Mouse (Mus musculus): Measurements from ENCODE around the gene Rwdd2b. TPM values are rescaled to one million over a fixed set of nuclear protein-coding genes. Genes with fewer than 3 reads are reported as not detected.

Rwdd2b gene
- polyA plus RNA-seq (2012; rRNA removed), result 9.8 and 10.4 TPM in 2 replicates

GRCm38 (mm10) chr16:87440184-87440686 lies at the start of gene Rwdd2b:
Gene Rwdd2b (minus strand): TSS chr16:87440573.
- peak within 1 kb of the TSS; percentile 95 for H3K27ac ChIP-seq (ENCODE audit: insufficient read depth, low read length)
- TF ChIP-seq CTCF (IDR thresholded peaks at IDR 0.05; ENCODE audit: extremely low read depth, insufficient read depth, low read length), result no peak
- peak; percentile 82 for TF ChIP-seq POLR2A (IDR thresholded peaks at IDR 0.05; ENCODE audit: extremely low read depth, insufficient read depth, low read length)
- peaks cover 1% of the 10 kb centered on the region; the same call in 1 of the 2 replicates for H3K4me1 ChIP-seq (ENCODE audit: control insufficient read depth, insufficient read depth, low read length)
- H3K4me3 ChIP-seq (ENCODE audit: insufficient read depth, low read length), result peak within 1 kb of the TSS; percentile 60

GRCm38 (mm10) chr16:87488605-87489004 lies 48.2 kb upstream of the Rwdd2b start:
- H3K4me3 ChIP-seq (ENCODE audit: insufficient read depth, low read length), result no peak overlapping the region
- H3K4me1 ChIP-seq (ENCODE audit: control insufficient read depth, insufficient read depth, low read length), result no peaks in the 10 kb centered on the region
- no peak overlapping the region for H3K27ac ChIP-seq (ENCODE audit: insufficient read depth, low read length)
- no peak for TF ChIP-seq CTCF (IDR thresholded peaks at IDR 0.05; ENCODE audit: extremely low read depth, insufficient read depth, low read length)
- TF ChIP-seq POLR2A (IDR thresholded peaks at IDR 0.05; ENCODE audit: extremely low read depth, insufficient read depth, low read length), result no peak

DNA sequence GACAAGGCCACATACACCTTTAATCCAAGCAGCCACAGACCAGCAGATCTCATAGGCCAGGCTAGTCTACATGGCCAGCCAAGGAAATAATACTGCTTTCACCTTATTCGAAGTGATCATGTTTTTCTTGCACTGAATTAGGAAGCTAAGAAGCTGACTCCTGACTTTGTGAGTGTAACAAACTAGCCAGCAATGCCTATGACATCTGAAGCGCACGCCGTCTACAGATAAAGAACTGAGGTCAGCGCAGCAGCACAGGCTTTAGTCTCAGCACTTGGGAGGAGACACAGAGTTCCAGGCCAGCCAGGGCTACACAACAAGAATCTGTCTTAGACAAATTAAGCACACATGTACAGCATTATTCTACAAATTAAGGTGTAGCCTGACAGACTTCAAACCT lies 46.4 kb upstream of the Rwdd2b start:
- TF ChIP-seq CTCF (IDR thresholded peaks at IDR 0.05; ENCODE audit: extremely low read depth, insufficient read depth, low read length), result no peak
- no peak for TF ChIP-seq POLR2A (IDR thresholded peaks at IDR 0.05; ENCODE audit: extremely low read depth, insufficient read depth, low read length)
- Histone ChIP-seq H3K4me3 (ENCODE audit: insufficient read depth, low read length) (no peak overlapping the region), H3K27ac (ENCODE audit: insufficient read depth, low read length) (no peak overlapping the region), H3K4me1 (ENCODE audit: control insufficient read depth, insufficient read depth, low read length) (no peaks in the 10 kb centered on the region)

DNA sequence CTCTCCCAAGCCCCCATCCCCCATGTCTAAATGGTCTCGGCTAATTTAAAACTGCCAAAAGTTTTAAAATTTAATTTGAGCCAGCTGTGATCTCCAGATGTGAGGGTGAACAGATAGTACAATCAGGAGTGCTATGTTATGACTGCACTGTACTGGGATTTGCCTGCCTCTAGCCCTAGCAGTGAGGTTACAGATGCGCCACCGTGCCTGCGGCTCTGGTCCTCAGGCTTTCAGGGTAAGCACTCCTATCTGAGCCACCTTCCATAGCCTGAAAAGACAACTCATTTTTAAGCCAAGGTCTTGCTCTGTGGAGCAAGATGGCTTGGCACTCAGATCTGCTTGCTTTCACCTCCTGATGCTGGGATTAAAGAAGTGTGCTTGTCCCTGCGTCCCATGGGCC lies 44.0 kb upstream of the Rwdd2b start:
- TF ChIP-seq CTCF (IDR thresholded peaks at IDR 0.05; ENCODE audit: extremely low read depth, insufficient read depth, low read length), result no peak
- TF ChIP-seq POLR2A (IDR thresholded peaks at IDR 0.05; ENCODE audit: extremely low read depth, insufficient read depth, low read length), result no peak
- Histone ChIP-seq H3K4me1 (ENCODE audit: control insufficient read depth, insufficient read depth, low read length) (no peaks in the 10 kb centered on the region), H3K4me3 (ENCODE audit: insufficient read depth, low read length) (no peak overlapping the region), H3K27ac (ENCODE audit: insufficient read depth, low read length) (no peak overlapping the region)

DNA sequence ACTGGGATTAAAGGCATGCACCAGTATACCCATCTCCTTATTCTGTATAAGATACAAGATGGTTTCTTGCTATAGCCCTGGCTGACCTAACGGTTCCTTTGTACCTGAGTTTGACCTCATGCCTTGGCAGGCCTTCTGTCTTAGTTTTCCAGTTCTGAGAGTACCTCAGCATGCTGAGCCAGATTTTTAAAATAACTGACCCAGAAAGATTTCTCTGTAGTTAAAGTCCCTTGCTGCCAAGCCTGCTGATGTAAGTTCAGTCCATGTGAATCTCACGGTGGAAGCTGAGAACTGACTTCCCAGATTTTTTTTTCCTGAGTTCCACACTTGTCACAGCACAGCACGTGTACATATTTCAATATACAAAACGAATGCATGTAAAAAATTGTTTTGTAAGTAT lies 30.2 kb upstream of the Rwdd2b start:
- Histone ChIP-seq H3K4me3 (ENCODE audit: insufficient read depth, low read length) (no peak overlapping the region), H3K4me1 (ENCODE audit: control insufficient read depth, insufficient read depth, low read length) (no peaks in the 10 kb centered on the region), H3K27ac (ENCODE audit: insufficient read depth, low read length) (no peak overlapping the region)
- TF ChIP-seq POLR2A (IDR thresholded peaks at IDR 0.05; ENCODE audit: extremely low read depth, insufficient read depth, low read length) (no peak), CTCF (IDR thresholded peaks at IDR 0.05; ENCODE audit: extremely low read depth, insufficient read depth, low read length) (no peak)

DNA sequence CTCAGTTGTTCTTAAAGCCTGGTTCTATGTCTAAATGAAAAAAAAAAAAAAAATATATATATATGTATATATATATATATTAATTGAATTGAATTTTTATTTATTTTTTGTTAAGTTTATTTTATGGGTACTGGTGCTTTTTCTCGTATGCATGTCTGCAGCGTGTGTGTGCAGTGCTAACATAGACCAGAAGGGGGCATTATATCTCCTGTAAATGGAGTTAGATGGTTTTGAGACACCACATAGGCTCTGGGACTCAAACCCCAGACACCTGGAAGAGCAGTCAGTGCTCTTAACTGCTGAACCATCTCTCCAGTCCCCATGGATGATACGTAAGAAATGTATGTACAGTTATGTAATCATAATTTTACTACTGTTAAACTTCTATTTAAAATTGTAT lies 18.4 kb upstream of the Rwdd2b start:
- H3K27ac ChIP-seq (ENCODE audit: insufficient read depth, low read length), result no peak overlapping the region
- TF ChIP-seq CTCF (IDR thresholded peaks at IDR 0.05; ENCODE audit: extremely low read depth, insufficient read depth, low read length) (no peak), POLR2A (IDR thresholded peaks at IDR 0.05; ENCODE audit: extremely low read depth, insufficient read depth, low read length) (no peak)

GRCm38 (mm10) chr16:87455180-87455611 lies 14.8 kb upstream of the Rwdd2b start:
- H3K27ac ChIP-seq (ENCODE audit: insufficient read depth, low read length), result peak overlapping the region; percentile 58
- TF ChIP-seq POLR2A (IDR thresholded peaks at IDR 0.05; ENCODE audit: extremely low read depth, insufficient read depth, low read length) (0 out of 2 replicates have a peak, but pooled peaks have one; percentile 29), CTCF (IDR thresholded peaks at IDR 0.05; ENCODE audit: extremely low read depth, insufficient read depth, low read length) (no peak)
- H3K4me3 ChIP-seq (ENCODE audit: insufficient read depth, low read length), result peak overlapping the region; percentile 76
- H3K4me1 ChIP-seq (ENCODE audit: control insufficient read depth, insufficient read depth, low read length), result peaks cover 6% of the 10 kb centered on the region

More for the DNA sequence above, 18.4 kb upstream of the Rwdd2b start:
- Histone ChIP-seq H3K4me1 (ENCODE audit: control insufficient read depth, insufficient read depth, low read length) (peaks cover 6% of the 10 kb centered on the region), H3K4me3 (ENCODE audit: insufficient read depth, low read length) (no peak overlapping the region)

- Histone ChIP-seq H3K4me1 (ENCODE audit: control insufficient read depth, insufficient read depth, low read length) (peaks cover 6% of the 10 kb centered on the region), H3K4me3 (ENCODE audit: insufficient read depth, low read length) (peak within 1 kb of the TSS; percentile 76)
- TF ChIP-seq POLR2A (IDR thresholded peaks at IDR 0.05; ENCODE audit: extremely low read depth, insufficient read depth, low read length), result no peak; the same call in 1 of the 2 replicates
- TF ChIP-seq CTCF (IDR thresholded peaks at IDR 0.05; ENCODE audit: extremely low read depth, insufficient read depth, low read length), result no peak
Observed at GRCm38 (mm10) chr16:87454419-87455179, 14.2 kb upstream of the Rwdd2b start, which contains the start of gene Usp16. Gene Usp16 (plus strand): TSS chr16:87454703.

GRCm38 (mm10) chr16:87453226-87453625 lies 12.9 kb upstream of the Rwdd2b start:
- Histone ChIP-seq H3K27ac (ENCODE audit: insufficient read depth, low read length) (no peak overlapping the region), H3K4me1 (ENCODE audit: control insufficient read depth, insufficient read depth, low read length) (peaks cover 6% of the 10 kb centered on the region), H3K4me3 (ENCODE audit: insufficient read depth, low read length) (no peak overlapping the region)
- TF ChIP-seq POLR2A (IDR thresholded peaks at IDR 0.05; ENCODE audit: extremely low read depth, insufficient read depth, low read length) (no peak), CTCF (IDR thresholded peaks at IDR 0.05; ENCODE audit: extremely low read depth, insufficient read depth, low read length) (no peak)

More at GRCm38 (mm10) chr16:87454419-87455179, 14.2 kb upstream of the Rwdd2b start, which contains the start of gene Usp16:
- H3K27ac ChIP-seq (ENCODE audit: insufficient read depth, low read length), result peak within 1 kb of the TSS; percentile 58

GRCm38 (mm10) chr16:87445528-87445927 lies 5.2 kb upstream of the Rwdd2b start:
- TF ChIP-seq CTCF (IDR thresholded peaks at IDR 0.05; ENCODE audit: extremely low read depth, insufficient read depth, low read length) (no peak), POLR2A (IDR thresholded peaks at IDR 0.05; ENCODE audit: extremely low read depth, insufficient read depth, low read length) (no peak)
- H3K4me1 ChIP-seq (ENCODE audit: control insufficient read depth, insufficient read depth, low read length), result no peaks in the 10 kb centered on the region
- H3K4me3 ChIP-seq (ENCODE audit: insufficient read depth, low read length), result no peak overlapping the region
- no peak overlapping the region for H3K27ac ChIP-seq (ENCODE audit: insufficient read depth, low read length)

Measured in cortical plate, adult 2 months (tissue).